Comparison of ENCODE assay signal across 9 mouse cellular contexts in the genomic region with DNA sequence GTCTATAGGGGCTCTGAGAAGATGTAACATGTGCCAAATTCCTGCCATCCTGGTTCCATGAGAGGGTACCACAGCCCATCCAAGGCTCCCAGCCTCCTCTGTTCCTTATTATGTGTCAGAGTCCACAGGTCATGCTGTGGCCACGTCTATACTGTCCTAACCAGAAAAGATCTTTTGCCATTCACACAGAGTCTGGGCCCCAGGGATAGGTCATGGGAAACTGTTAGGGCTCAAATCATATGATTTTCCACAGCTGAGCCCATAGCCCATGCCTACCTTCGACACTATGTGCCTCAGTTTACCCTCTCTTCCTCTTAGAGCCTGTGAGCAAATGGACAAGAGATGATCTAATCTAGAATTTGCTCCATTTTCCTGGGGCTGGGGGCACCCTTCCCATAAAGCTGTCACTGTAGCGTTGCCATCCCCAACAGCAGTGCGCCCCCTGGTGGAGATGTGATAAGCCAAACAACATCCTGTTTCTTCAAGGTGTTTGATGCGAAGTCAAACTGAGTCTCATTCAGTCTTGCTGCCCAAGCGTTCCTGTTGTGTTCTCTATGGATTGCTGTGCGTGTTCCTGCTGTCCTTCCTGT. TPM values are rescaled to one million over a fixed set of nuclear protein-coding genes. Genes with fewer than 3 reads are reported as not detected.
DNase-seq lines count a peak whose midpoint lies in the region; ATAC-seq and TF ChIP-seq lines count a peak whose summit lies in the region.
"Had no signal": no experiment of that assay in that cellular context is flagged by ENCODE, and none has a peak within 500 bp of the region (broad histone marks: within the 10 kb centered on the region; RNA-seq: fewer than 3 reads in every experiment).

No protein-coding gene starts in this region.

- TF ChIP-seq CTCF in left cerebral cortex, adult 2 months (IDR thresholded peaks at IDR 0.05), result peak; percentile 93
- TF ChIP-seq CTCF in spleen, adult 2 months (IDR thresholded peaks at IDR 0.05; ENCODE audit: extremely low read depth, insufficient read depth, insufficient read length, insufficient replicate concordance), result peak; percentile 79; the same call in 1 of the 2 replicates

- no peaks in the 10 kb centered on the region for H3K36me3 ChIP-seq in forebrain, embryonic 12.5 days (replicated peaks)
- no peaks in the 10 kb centered on the region for H3K36me3 ChIP-seq in hindbrain, embryonic 15.5 days
- H3K36me3 ChIP-seq in midbrain, embryonic 13.5 days, result no peaks in the 10 kb centered on the region
- no peaks in the 10 kb centered on the region for H3K36me3 ChIP-seq in spleen, adult 2 months (ENCODE audit: control insufficient read depth, insufficient read depth, low read length)
- H3K36me3 ChIP-seq: limb, embryonic 13.5 days had no signal

- DNase-seq in CD4-positive, CD25-positive, alpha-beta regulatory T cell, adult 2 months (ENCODE audit: low read depth, low spot score), result peak; percentile 80
- DNase-seq in c-Kit-positive CD71-negative TER-119-negative erythroid progenitor cells, embryonic 14.5 days (ENCODE audit: low read depth), result peak; percentile 72
- DNase-seq in left cerebral cortex, adult 2 months (ENCODE audit: extremely low spot score in 1 of 2, low spot score in 2 of 2), result peak; percentile 79 to 84
- DNase-seq in spleen, adult 2 months (ENCODE audit: low read depth in 1 of 2, low spot score in 2 of 2), result peak in 1 of 2 experiments; percentile 66

- intact Hi-C loops in left cerebral cortex, adult 2 months (cut with DNase I), result loop anchor here (1.0 kb wide), 1 partner anchor 39 kb away; no protein-coding TSS in a partner anchor

- H3K27me3 ChIP-seq in forebrain, embryonic 12.5 days, result no peaks in the 10 kb centered on the region; the same call in 1 of the 2 replicates
- H3K27me3 ChIP-seq in hindbrain, embryonic 15.5 days, result no peaks in the 10 kb centered on the region
- no peaks in the 10 kb centered on the region for H3K27me3 ChIP-seq in midbrain, embryonic 13.5 days
- H3K27me3 ChIP-seq in spleen, adult 2 months (ENCODE audit: control insufficient read depth, insufficient read depth, low read length), result no peaks in the 10 kb centered on the region

- H3K9ac ChIP-seq in forebrain, embryonic 12.5 days, result no peak overlapping the region
- no peak overlapping the region for H3K9ac ChIP-seq in hindbrain, embryonic 15.5 days
- H3K9ac ChIP-seq in midbrain, embryonic 13.5 days (replicated peaks), result no peak overlapping the region

- no peak for ATAC-seq in CD4-positive, CD25-positive, alpha-beta regulatory T cell, adult 4 months
- peak; percentile 51; the same call in 1 of the 2 replicates for ATAC-seq in forebrain, embryonic 12.5 days (ENCODE audit: low FRiP score)
- peak; percentile 7; the same call in 1 of the 2 replicates for ATAC-seq in hindbrain, embryonic 15.5 days (ENCODE audit: low FRiP score, low read depth)
- ATAC-seq in midbrain, embryonic 13.5 days, result peak; percentile 52

- no peaks in the 10 kb centered on the region for H3K9me3 ChIP-seq in forebrain, embryonic 12.5 days
- H3K9me3 ChIP-seq in hindbrain, embryonic 15.5 days, result no peaks in the 10 kb centered on the region
- H3K9me3 ChIP-seq in midbrain, embryonic 13.5 days, result no peaks in the 10 kb centered on the region
- H3K9me3 ChIP-seq: limb, embryonic 13.5 days had no signal

- 11% methylated on average over 7 of the region's 7 CpGs for WGBS in forebrain, embryonic 12.5 days
- WGBS in hindbrain, embryonic 15.5 days, result 12% methylated on average over 7 of the region's 7 CpGs
- WGBS in midbrain, embryonic 13.5 days, result 10% methylated on average over 7 of the region's 7 CpGs
- 8% methylated on average over 7 of the region's 7 CpGs for WGBS in spleen, adult 2 months

- H3K4me2 ChIP-seq in forebrain, embryonic 12.5 days, result no peak overlapping the region
- no peak overlapping the region for H3K4me2 ChIP-seq in hindbrain, embryonic 15.5 days
- no peak overlapping the region for H3K4me2 ChIP-seq in midbrain, embryonic 13.5 days (replicated peaks)
- H3K4me2 ChIP-seq: limb, embryonic 13.5 days had no signal

- H3K27ac ChIP-seq in forebrain, embryonic 12.5 days, result no peak overlapping the region
- no peak overlapping the region for H3K27ac ChIP-seq in hindbrain, embryonic 15.5 days (replicated peaks)
- H3K27ac ChIP-seq in left cerebral cortex, adult 2 months, result peak overlapping the region; percentile 84
- H3K27ac ChIP-seq in midbrain, embryonic 13.5 days, result no peak overlapping the region
- no peak overlapping the region for H3K27ac ChIP-seq in spleen, adult 2 months (ENCODE audit: insufficient read depth, low read length)
- H3K27ac ChIP-seq: limb, embryonic 13.5 days had no signal

- H3K4me3 ChIP-seq in forebrain, embryonic 12.5 days (replicated peaks), result no peak overlapping the region
- H3K4me3 ChIP-seq in hindbrain, embryonic 15.5 days, result no peak overlapping the region
- H3K4me3 ChIP-seq in left cerebral cortex, adult 2 months, result no peak overlapping the region
- no peak overlapping the region for H3K4me3 ChIP-seq in midbrain, embryonic 13.5 days (replicated peaks)
- no peak overlapping the region for H3K4me3 ChIP-seq in spleen, adult 2 months (ENCODE audit: extremely low read depth, insufficient read depth, insufficient read length)
- H3K4me3 ChIP-seq: limb, embryonic 13.5 days had no signal

- H3K4me1 ChIP-seq in forebrain, embryonic 12.5 days, result peaks cover 5% of the 10 kb centered on the region; the same call in 1 of the 2 replicates
- no peaks in the 10 kb centered on the region; the same call in 1 of the 2 replicates for H3K4me1 ChIP-seq in hindbrain, embryonic 15.5 days (replicated peaks)
- H3K4me1 ChIP-seq in midbrain, embryonic 13.5 days (replicated peaks), result peaks cover 14% of the 10 kb centered on the region
- H3K4me1 ChIP-seq in spleen, adult 2 months (ENCODE audit: control insufficient read depth, insufficient read depth, insufficient read length), result no peaks in the 10 kb centered on the region

- TF ChIP-seq POLR2A in spleen, adult 2 months (IDR thresholded peaks at IDR 0.05; ENCODE audit: low read depth, low read length), result no peak

RNA-seq across cellular contexts. Expression of gene Rtn4r, which starts 44.9 kb away (rescaled TPM):
- not detected for polyA plus RNA-seq in CD4-positive, CD25-positive, alpha-beta regulatory T cell, adult 4 months (2017; shearing (Covaris generic))
- polyA plus RNA-seq in forebrain, embryonic 12.5 days (2016; fragmentation: Nextera tagmentation; extraction: Ambion mirVana), result 5.4 and 6.2 TPM in 2 replicates
- 24.7 and 25.5 TPM in 2 replicates for polyA plus RNA-seq in hindbrain, embryonic 15.5 days (2015; fragmentation: Nextera tagmentation; extraction: Ambion mirVana)
- 100 to 1,000 TPM; 138 to 147 TPM for total RNA-seq in left cerebral cortex, adult 2 months (2021)
- polyA plus RNA-seq in midbrain, embryonic 13.5 days (2015; fragmentation: Nextera tagmentation; extraction: Ambion mirVana), result 10.4 and 13.4 TPM in 2 replicates
- 10.2 and 10.9 TPM in 2 replicates for polyA plus RNA-seq in spleen, adult 2 months (2012; rRNA removed)

RNA-seq across cellular contexts. Expression of gene Ccdc188, which starts 45.3 kb away (rescaled TPM):
- polyA plus RNA-seq in CD4-positive, CD25-positive, alpha-beta regulatory T cell, adult 4 months (2017; shearing (Covaris generic)), result not detected
- polyA plus RNA-seq in forebrain, embryonic 12.5 days (2016; fragmentation: Nextera tagmentation; extraction: Ambion mirVana), result not detected in 2 replicates
- not detected in 2 replicates for polyA plus RNA-seq in hindbrain, embryonic 15.5 days (2015; fragmentation: Nextera tagmentation; extraction: Ambion mirVana)
- not detected for total RNA-seq in left cerebral cortex, adult 2 months (2021)
- polyA plus RNA-seq in midbrain, embryonic 13.5 days (2015; fragmentation: Nextera tagmentation; extraction: Ambion mirVana), result 0.09 TPM in 1 of 2 replicates, not detected in the other
- not detected in 2 replicates for polyA plus RNA-seq in spleen, adult 2 months (2012; rRNA removed)
- polyA plus RNA-seq: limb, embryonic 13.5 days had no signal
